Mouse (Mus musculus): ENCODE data around the gene Apol6. TPM values are rescaled to one million over a fixed set of nuclear protein-coding genes. Genes with fewer than 3 reads are reported as not detected.
"Not testable (repeated sequence)": the region's sequence is repeated elsewhere in the genome, so short reads cannot be mapped to it uniquely, and the experiment has no call there.

The Apol6 gene
- polyA plus RNA-seq, 1 experiment: 59.6 TPM

- Histone ChIP-seq H3K4me1 (ENCODE audit: control insufficient read depth, insufficient read depth, insufficient read length, low read length) (peaks cover 14% of the 10 kb centered on the region), H3K27ac (replicated peaks; ENCODE audit: low read depth, low read length) (peak overlapping the region; percentile 83), H3K4me3 (ENCODE audit: insufficient read depth, low read depth, low read length) (peak overlapping the region; percentile 49)
These were observed 1.1 kb downstream of the Apol6 start for GRCm38 (mm10) chr15:77045609-77046008.

- H3K4me3 ChIP-seq (ENCODE audit: insufficient read depth, low read depth, low read length): no peak within 1 kb of the TSS
- peak within 1 kb of the TSS; percentile 4; the same call in 1 of the 2 replicates for H3K27ac ChIP-seq (replicated peaks; ENCODE audit: low read depth, low read length)
- H3K4me1 ChIP-seq (ENCODE audit: control insufficient read depth, insufficient read depth, insufficient read length, low read length): peaks cover 20% of the 10 kb centered on the region
These were observed 6.0 kb downstream of the Apol6 start, which contains the start of gene Mb for GRCm38 (mm10) chr15:77050570-77050969. TSS of gene Mb (minus strand) at chr15:77050670.

GRCm38 (mm10) chr15:77052176-77052575 is 7.6 kb downstream of the Apol6 start:
- Histone ChIP-seq H3K27ac (replicated peaks; ENCODE audit: low read depth, low read length) (no peak overlapping the region; the same call in 1 of the 2 replicates), H3K4me3 (ENCODE audit: insufficient read depth, low read depth, low read length) (no peak overlapping the region), H3K4me1 (ENCODE audit: control insufficient read depth, insufficient read depth, insufficient read length, low read length) (peaks cover 15% of the 10 kb centered on the region)

- H3K4me3 ChIP-seq (ENCODE audit: insufficient read depth, low read depth, low read length): no peak overlapping the region
- H3K27ac ChIP-seq (replicated peaks; ENCODE audit: low read depth, low read length): no peak overlapping the region
- H3K4me1 ChIP-seq (ENCODE audit: control insufficient read depth, insufficient read depth, insufficient read length, low read length): peaks cover 15% of the 10 kb centered on the region
These were observed 8.5 kb downstream of the Apol6 start for GRCm38 (mm10) chr15:77053021-77053420.

GRCm38 (mm10) chr15:77054611-77055175 is 10.2 kb downstream of the Apol6 start:
- 0 out of 2 replicates have a peak overlapping the region, but pooled peaks have one; percentile 33 for H3K27ac ChIP-seq (replicated peaks; ENCODE audit: low read depth, low read length)
- H3K4me1 ChIP-seq (ENCODE audit: control insufficient read depth, insufficient read depth, insufficient read length, low read length): peaks cover 18% of the 10 kb centered on the region
- no peak overlapping the region for H3K4me3 ChIP-seq (ENCODE audit: insufficient read depth, low read depth, low read length)

GRCm38 (mm10) chr15:77056001-77056790 is 11.7 kb downstream of the Apol6 start:
- H3K4me1 ChIP-seq (ENCODE audit: control insufficient read depth, insufficient read depth, insufficient read length, low read length): peaks cover 22% of the 10 kb centered on the region
- peak overlapping the region; percentile 37; the same call in 1 of the 2 replicates for H3K27ac ChIP-seq (replicated peaks; ENCODE audit: low read depth, low read length)
- H3K4me3 ChIP-seq (ENCODE audit: insufficient read depth, low read depth, low read length): no peak overlapping the region

- no peak overlapping the region; the same call in 1 of the 2 replicates for H3K27ac ChIP-seq (replicated peaks; ENCODE audit: low read depth, low read length)
- H3K4me1 ChIP-seq (ENCODE audit: control insufficient read depth, insufficient read depth, insufficient read length, low read length): peaks cover 22% of the 10 kb centered on the region
- H3K4me3 ChIP-seq (ENCODE audit: insufficient read depth, low read depth, low read length): no peak overlapping the region
These were observed 12.2 kb downstream of the Apol6 start for GRCm38 (mm10) chr15:77056791-77057051.

- Histone ChIP-seq H3K27ac (replicated peaks; ENCODE audit: low read depth, low read length) (peak overlapping the region; percentile 57; the same call in 1 of the 2 replicates), H3K4me3 (ENCODE audit: insufficient read depth, low read depth, low read length) (no peak overlapping the region), H3K4me1 (ENCODE audit: control insufficient read depth, insufficient read depth, insufficient read length, low read length) (peaks cover 21% of the 10 kb centered on the region)
These were observed 14.0 kb downstream of the Apol6 start for GRCm38 (mm10) chr15:77058566-77058965.

- peaks cover 21% of the 10 kb centered on the region for H3K4me1 ChIP-seq (ENCODE audit: control insufficient read depth, insufficient read depth, insufficient read length, low read length)
- not testable (repeated sequence) for H3K4me3 ChIP-seq (ENCODE audit: insufficient read depth, low read depth, low read length); H3K27ac ChIP-seq (replicated peaks; ENCODE audit: low read depth, low read length)
These were observed 14.9 kb downstream of the Apol6 start for GRCm38 (mm10) chr15:77059416-77059815.

- Histone ChIP-seq H3K4me1 (ENCODE audit: control insufficient read depth, insufficient read depth, insufficient read length, low read length) (peaks cover 10% of the 10 kb centered on the region), H3K27ac (replicated peaks; ENCODE audit: low read depth, low read length) (no peak overlapping the region), H3K4me3 (ENCODE audit: insufficient read depth, low read depth, low read length) (no peak overlapping the region)
These were observed 18.2 kb downstream of the Apol6 start for GRCm38 (mm10) chr15:77062746-77063145.

GRCm38 (mm10) chr15:77065259-77065852 is 20.8 kb downstream of the Apol6 start:
- Histone ChIP-seq H3K4me3 (ENCODE audit: insufficient read depth, low read depth, low read length) (no peak overlapping the region), H3K4me1 (ENCODE audit: control insufficient read depth, insufficient read depth, insufficient read length, low read length) (peaks cover 5% of the 10 kb centered on the region), H3K27ac (replicated peaks; ENCODE audit: low read depth, low read length) (peak overlapping the region; percentile 66)

GRCm38 (mm10) chr15:77066233-77066632 is 21.7 kb downstream of the Apol6 start:
- H3K27ac ChIP-seq (replicated peaks; ENCODE audit: low read depth, low read length): no peak overlapping the region
- H3K4me3 ChIP-seq (ENCODE audit: insufficient read depth, low read depth, low read length): no peak overlapping the region
- H3K4me1 ChIP-seq (ENCODE audit: control insufficient read depth, insufficient read depth, insufficient read length, low read length): peaks cover 2% of the 10 kb centered on the region; the same call in 1 of the 2 replicates

- Histone ChIP-seq H3K4me3 (ENCODE audit: insufficient read depth, low read depth, low read length) (no peak overlapping the region), H3K4me1 (ENCODE audit: control insufficient read depth, insufficient read depth, insufficient read length, low read length) (no peaks in the 10 kb centered on the region; the same call in 1 of the 2 replicates), H3K27ac (replicated peaks; ENCODE audit: low read depth, low read length) (no peak overlapping the region)
These were observed 23.9 kb downstream of the Apol6 start for GRCm38 (mm10) chr15:77068439-77068861.

- H3K4me3 ChIP-seq (ENCODE audit: insufficient read depth, low read depth, low read length): no peak overlapping the region
- H3K27ac ChIP-seq (replicated peaks; ENCODE audit: low read depth, low read length): no peak overlapping the region
These were observed 24.5 kb downstream of the Apol6 start for GRCm38 (mm10) chr15:77069019-77069418.

GRCm38 (mm10) chr15:77070745-77071268 is 26.3 kb downstream of the Apol6 start:
- Histone ChIP-seq H3K4me3 (ENCODE audit: insufficient read depth, low read depth, low read length) (no peak overlapping the region), H3K4me1 (ENCODE audit: control insufficient read depth, insufficient read depth, insufficient read length, low read length) (no peaks in the 10 kb centered on the region; the same call in 1 of the 2 replicates), H3K27ac (replicated peaks; ENCODE audit: low read depth, low read length) (no peak overlapping the region)

More at GRCm38 (mm10) chr15:77069019-77069418, 24.5 kb downstream of the Apol6 start:
- no peaks in the 10 kb centered on the region; the same call in 1 of the 2 replicates for H3K4me1 ChIP-seq (ENCODE audit: control insufficient read depth, insufficient read depth, insufficient read length, low read length)

Measured in brown adipose tissue, adult 24 weeks (tissue).